Mouse (Mus musculus) bone marrow macrophage, adult 2 months (primary cell): ENCODE measurements around the gene Btbd6.

Experiments
- CTCF ChIP-seq: IDR thresholded peaks from 2 replicates; pipeline ENCODE4 v1.5.1; 2012; ENCODE audit warnings: low read depth, mild to moderate bottlenecking, low read length, moderate library complexity
- POLR2A ChIP-seq: IDR thresholded peaks from 2 replicates; pipeline ENCODE4 v1.6.1; 2012; ENCODE audit warnings: mild to moderate bottlenecking, low read depth, low read length, borderline replicate concordance

- TF ChIP-seq POLR2A (no peak), CTCF (no peak)
These were observed 14.4 kb upstream of the Btbd6 start for GRCm38 (mm10) chr12:112961872-112962271.
